Mouse (Mus musculus): Measurements from ENCODE around the gene Prx. TPM values are rescaled to one million over a fixed set of nuclear protein-coding genes. Genes with fewer than 3 reads are reported as not detected.
A peak's percentile ranks its signal among the peaks of the same experiment; 100 is the strongest.

Gene Prx
- polyA plus RNA-seq, 1 experiment from 2014 or later = 3.1 TPM

- WGBS = under 1% methylated on average over 34 of the region's 34 CpGs
- no peaks in the 10 kb centered on the region for H3K27me3 ChIP-seq
- ATAC-seq (ENCODE audit: low FRiP score, low read depth) = no peak
Measured at GRCm38 (mm10) chr7:27473835-27474489, 25.2 kb upstream of the Prx start.

GRCm38 (mm10) chr7:27474490-27474954 is 24.6 kb upstream of the Prx start:
- peak overlapping the region; percentile 71 for H3K9ac ChIP-seq (replicated peaks)
- ATAC-seq (ENCODE audit: low FRiP score, low read depth) = peak; percentile 89
- peak overlapping the region; percentile 75 for H3K4me2 ChIP-seq (replicated peaks)
- H3K27ac ChIP-seq (replicated peaks) = peak overlapping the region; percentile 90
- peak overlapping the region; percentile 75 for H3K4me3 ChIP-seq
- peaks cover 24% of the 10 kb centered on the region for H3K36me3 ChIP-seq
- 0% methylated on average over 23 of the region's 23 CpGs for WGBS
- H3K4me1 ChIP-seq = peaks cover 10% of the 10 kb centered on the region; the same call in 1 of the 2 replicates
- H3K27me3 ChIP-seq = no peaks in the 10 kb centered on the region
- H3K9me3 ChIP-seq = no peaks in the 10 kb centered on the region

More at GRCm38 (mm10) chr7:27473835-27474489, 25.2 kb upstream of the Prx start:
- Histone ChIP-seq H3K4me2 (replicated peaks) (peak overlapping the region; percentile 75), H3K36me3 (peaks cover 24% of the 10 kb centered on the region), H3K4me1 (peaks cover 10% of the 10 kb centered on the region; the same call in 1 of the 2 replicates), H3K9ac (replicated peaks) (peak overlapping the region; percentile 71), H3K27ac (replicated peaks) (peak overlapping the region; percentile 90), H3K4me3 (peak overlapping the region; percentile 75), H3K9me3 (no peaks in the 10 kb centered on the region)

- Histone ChIP-seq H3K27me3 (no peaks in the 10 kb centered on the region), H3K36me3 (peaks cover 24% of the 10 kb centered on the region), H3K9me3 (no peaks in the 10 kb centered on the region), H3K4me1 (peaks cover 10% of the 10 kb centered on the region; the same call in 1 of the 2 replicates), H3K4me2 (replicated peaks) (no peak overlapping the region; the same call in 1 of the 2 replicates), H3K4me3 (no peak overlapping the region), H3K9ac (replicated peaks) (no peak overlapping the region), H3K27ac (replicated peaks) (no peak overlapping the region)
- 93% methylated on average over 2 of the region's 2 CpGs for WGBS
- ATAC-seq (ENCODE audit: low FRiP score, low read depth) = no peak
Measured at GRCm38 (mm10) chr7:27475596-27475995, 23.5 kb upstream of the Prx start.

- Histone ChIP-seq H3K9ac (replicated peaks) (no peak overlapping the region), H3K4me1 (peaks cover 10% of the 10 kb centered on the region; the same call in 1 of the 2 replicates), H3K9me3 (no peaks in the 10 kb centered on the region), H3K27ac (replicated peaks) (no peak overlapping the region), H3K36me3 (peaks cover 24% of the 10 kb centered on the region), H3K4me2 (replicated peaks) (no peak overlapping the region), H3K4me3 (no peak overlapping the region), H3K27me3 (no peaks in the 10 kb centered on the region)
- no peak for ATAC-seq (ENCODE audit: low FRiP score, low read depth)
- WGBS = 96% methylated on average over 14 of the region's 14 CpGs
Measured at GRCm38 (mm10) chr7:27476098-27476635, 23.0 kb upstream of the Prx start.

- WGBS = 81% methylated on average over 7 of the region's 7 CpGs
- Histone ChIP-seq H3K27me3 (no peaks in the 10 kb centered on the region), H3K4me1 (peaks cover 13% of the 10 kb centered on the region), H3K4me3 (no peak overlapping the region), H3K4me2 (replicated peaks) (no peak overlapping the region), H3K9ac (replicated peaks) (no peak overlapping the region), H3K36me3 (peaks cover 24% of the 10 kb centered on the region), H3K9me3 (no peaks in the 10 kb centered on the region), H3K27ac (replicated peaks) (no peak overlapping the region)
- ATAC-seq (ENCODE audit: low FRiP score, low read depth) = no peak
Measured at GRCm38 (mm10) chr7:27478561-27478960, 20.6 kb upstream of the Prx start.

- no peak overlapping the region for H3K27ac ChIP-seq (replicated peaks)
- H3K27me3 ChIP-seq = no peaks in the 10 kb centered on the region
- H3K4me2 ChIP-seq (replicated peaks) = no peak overlapping the region
- peaks cover 24% of the 10 kb centered on the region for H3K36me3 ChIP-seq
- no peak for ATAC-seq (ENCODE audit: low FRiP score, low read depth)
- H3K4me1 ChIP-seq = peaks cover 13% of the 10 kb centered on the region
- no peak overlapping the region for H3K9ac ChIP-seq (replicated peaks)
- WGBS = 74% methylated on average over 1 of the region's 1 CpGs
- H3K4me3 ChIP-seq = no peak overlapping the region
- H3K9me3 ChIP-seq = no peaks in the 10 kb centered on the region
Measured at GRCm38 (mm10) chr7:27479750-27480149, 19.4 kb upstream of the Prx start.

GRCm38 (mm10) chr7:27480506-27480905 is 18.6 kb upstream of the Prx start:
- no peaks in the 10 kb centered on the region for H3K9me3 ChIP-seq
- ATAC-seq (ENCODE audit: low FRiP score, low read depth) = no peak
- H3K4me2 ChIP-seq (replicated peaks) = no peak overlapping the region
- no peak overlapping the region for H3K27ac ChIP-seq (replicated peaks)
- H3K9ac ChIP-seq (replicated peaks) = no peak overlapping the region
- 70% methylated on average over 3 of the region's 3 CpGs for WGBS
- no peak overlapping the region for H3K4me3 ChIP-seq
- H3K27me3 ChIP-seq = peaks cover 3% of the 10 kb centered on the region; the same call in 1 of the 2 replicates
- H3K4me1 ChIP-seq = peaks cover 9% of the 10 kb centered on the region
- peaks cover 24% of the 10 kb centered on the region for H3K36me3 ChIP-seq

- H3K4me2 ChIP-seq (replicated peaks) = peak overlapping the region; percentile 58
- peak overlapping the region; percentile 33 for H3K4me3 ChIP-seq
- H3K36me3 ChIP-seq = peaks cover 21% of the 10 kb centered on the region
- 13% methylated on average over 11 of the region's 11 CpGs for WGBS
- no peak; the same call in 1 of the 2 replicates for ATAC-seq (ENCODE audit: low FRiP score, low read depth)
- peak overlapping the region; percentile 27; the same call in 1 of the 2 replicates for H3K27ac ChIP-seq (replicated peaks)
- H3K9me3 ChIP-seq = no peaks in the 10 kb centered on the region
- peaks cover 9% of the 10 kb centered on the region for H3K4me1 ChIP-seq
- peak overlapping the region; percentile 46 for H3K9ac ChIP-seq (replicated peaks)
- H3K27me3 ChIP-seq = peaks cover 4% of the 10 kb centered on the region; the same call in 1 of the 2 replicates
Measured at GRCm38 (mm10) chr7:27480927-27481626, 18.0 kb upstream of the Prx start.

- Histone ChIP-seq H3K9ac (replicated peaks) (peak overlapping the region; percentile 46), H3K36me3 (peaks cover 16% of the 10 kb centered on the region), H3K4me1 (peaks cover 9% of the 10 kb centered on the region), H3K9me3 (no peaks in the 10 kb centered on the region), H3K27me3 (peaks cover 4% of the 10 kb centered on the region; the same call in 1 of the 2 replicates), H3K4me3 (peak overlapping the region; percentile 33), H3K4me2 (replicated peaks) (peak overlapping the region; percentile 58), H3K27ac (replicated peaks) (peak overlapping the region; percentile 27; the same call in 1 of the 2 replicates)
- WGBS = 0% methylated on average over 5 of the region's 12 CpGs
- peak; percentile 77; the same call in 1 of the 2 replicates for ATAC-seq (ENCODE audit: low FRiP score, low read depth)
Measured at GRCm38 (mm10) chr7:27481627-27481969, 17.5 kb upstream of the Prx start.

GRCm38 (mm10) chr7:27483860-27484259 is 15.3 kb upstream of the Prx start:
- H3K4me3 ChIP-seq = no peak overlapping the region
- H3K4me1 ChIP-seq = peaks cover 19% of the 10 kb centered on the region
- H3K27ac ChIP-seq (replicated peaks) = no peak overlapping the region
- 90% methylated on average over 4 of the region's 4 CpGs for WGBS
- H3K4me2 ChIP-seq (replicated peaks) = no peak overlapping the region
- H3K9ac ChIP-seq (replicated peaks) = no peak overlapping the region
- no peak for ATAC-seq (ENCODE audit: low FRiP score, low read depth)
- H3K36me3 ChIP-seq = no peaks in the 10 kb centered on the region
- H3K27me3 ChIP-seq = peaks cover 8% of the 10 kb centered on the region
- no peaks in the 10 kb centered on the region for H3K9me3 ChIP-seq

- Histone ChIP-seq H3K4me3 (peak overlapping the region; percentile 76), H3K27me3 (peaks cover 18% of the 10 kb centered on the region), H3K9ac (replicated peaks) (peak overlapping the region; percentile 34; the same call in 1 of the 2 replicates), H3K4me2 (replicated peaks) (peak overlapping the region; percentile 62), H3K27ac (replicated peaks) (peak overlapping the region; percentile 89; the same call in 1 of the 2 replicates), H3K4me1 (peaks cover 27% of the 10 kb centered on the region), H3K36me3 (no peaks in the 10 kb centered on the region), H3K9me3 (no peaks in the 10 kb centered on the region)
- 4% methylated on average over 13 of the region's 13 CpGs for WGBS
- peak; percentile 7 for ATAC-seq (ENCODE audit: low FRiP score, low read depth)
Measured at GRCm38 (mm10) chr7:27486102-27486769, 12.9 kb upstream of the Prx start.
